Mouse (Mus musculus) frontal cortex, adult (tissue): ENCODE measurements around the gene Rdh16f2.
"Not testable (repeated sequence)": the region's sequence is repeated elsewhere in the genome, so short reads cannot be mapped to it uniquely, and the experiment has no call there.

Source experiments
- ATAC-seq: cut with Nextera tagmentation; 2 replicates; pipeline ENCODE4 v1.9.2; 2017; ENCODE audit warnings: mild to moderate bottlenecking, moderate library complexity, mixed read lengths; ENCODE audit not compliant: low TSS enrichment

The Rdh16f2 gene

DNA sequence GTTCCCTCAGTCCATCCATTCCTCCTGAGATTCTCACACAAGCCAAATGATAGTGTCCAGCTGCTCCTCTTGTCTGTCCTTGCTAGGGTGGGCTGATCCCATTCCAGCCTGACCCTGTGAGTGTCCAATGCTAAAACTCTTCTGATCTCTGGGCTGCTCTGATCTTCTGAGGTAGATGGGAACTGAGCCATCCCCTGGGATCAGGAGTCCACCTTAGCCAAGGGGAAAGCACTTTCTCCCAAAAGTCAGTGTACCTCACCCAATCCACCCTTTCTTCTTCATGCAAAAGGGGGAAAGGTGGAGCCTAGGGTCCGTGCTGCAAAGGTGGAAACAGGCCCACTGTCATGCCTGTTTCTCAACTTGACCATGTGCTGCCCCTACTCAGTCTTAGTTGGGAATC is 25.2 kb downstream of the Rdh16f2 start:
- ATAC-seq, result no peak

DNA sequence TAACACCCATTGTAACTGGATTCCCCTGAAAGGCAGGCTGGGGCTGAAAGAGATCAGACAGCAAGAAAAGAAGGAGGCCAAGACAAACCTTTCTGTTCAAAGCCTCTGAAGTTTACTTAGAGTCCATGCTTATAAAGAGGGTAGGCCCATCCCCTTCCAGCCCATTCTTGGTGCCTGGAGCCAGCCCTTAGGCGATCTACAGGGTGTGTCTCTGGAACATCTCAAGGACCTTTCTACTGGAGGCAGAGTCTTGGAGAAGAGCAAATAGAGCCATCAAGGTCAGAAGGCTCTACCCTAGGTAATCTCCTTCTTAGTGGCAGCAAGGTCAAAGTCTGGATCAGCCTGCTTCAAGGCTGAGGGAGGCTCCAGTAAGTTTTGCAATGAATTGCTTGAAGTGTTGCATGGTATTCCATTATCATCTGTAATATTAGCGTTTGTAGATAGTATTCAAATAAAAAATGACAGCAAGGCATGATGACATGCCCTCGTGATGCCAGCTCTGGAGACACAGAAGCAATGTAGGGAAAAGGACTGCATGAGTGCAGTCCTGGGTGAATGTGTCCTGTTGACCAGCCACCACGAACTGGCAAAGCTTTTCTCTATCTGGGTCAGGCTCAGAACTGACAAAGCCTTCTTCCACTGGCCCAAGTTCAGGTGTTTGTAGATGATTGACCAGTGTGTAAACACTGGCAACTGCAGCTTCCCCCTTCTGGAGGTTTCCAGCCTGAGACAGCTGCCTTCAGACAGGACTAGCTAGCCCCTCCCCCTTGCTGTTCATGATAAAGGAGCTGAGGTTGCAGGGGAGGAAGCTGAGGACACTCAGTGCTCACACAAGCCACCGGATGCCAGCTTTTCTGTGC is 27.1 kb downstream of the Rdh16f2 start:
- not testable (repeated sequence) for ATAC-seq

DNA sequence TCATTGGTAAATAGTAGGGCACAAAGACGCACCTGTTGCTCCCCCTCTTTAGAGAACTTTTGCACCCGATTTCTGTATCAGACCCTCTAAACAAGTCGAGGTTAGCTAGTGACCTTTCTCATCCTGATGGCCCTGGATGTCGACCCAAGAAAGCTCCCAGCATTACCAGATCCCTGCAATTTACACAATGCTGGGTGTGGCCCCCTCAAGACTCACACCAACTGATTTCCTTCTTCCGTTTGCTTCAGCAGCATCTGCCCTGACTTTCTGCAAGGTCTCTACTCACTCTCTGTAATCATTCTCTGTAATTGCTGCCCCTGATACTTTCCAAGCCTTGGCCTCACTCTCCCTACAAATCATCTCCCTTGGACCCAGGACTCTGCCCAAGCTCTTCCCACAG is 30.4 kb downstream of the Rdh16f2 start:
- ATAC-seq, result no peak

DNA sequence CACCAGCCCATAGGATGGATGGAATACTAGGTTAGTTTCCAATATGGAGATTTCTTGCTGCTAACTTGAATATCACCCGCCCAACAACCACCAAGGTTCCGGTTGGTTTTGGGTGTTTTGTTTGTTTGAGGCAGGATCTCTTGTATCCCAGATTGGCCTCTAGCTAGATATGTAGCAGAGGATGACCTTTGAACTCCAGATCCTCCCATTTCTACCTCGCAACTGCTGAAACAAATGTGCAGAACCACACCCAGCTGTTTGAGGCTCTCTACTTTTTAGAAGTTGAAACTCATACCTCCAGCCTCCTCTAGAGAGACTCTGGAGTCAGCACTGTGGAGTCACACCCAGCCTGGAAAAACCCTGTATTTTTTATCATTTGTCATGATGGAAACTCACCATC is 31.2 kb downstream of the Rdh16f2 start:
- no peak for ATAC-seq

DNA sequence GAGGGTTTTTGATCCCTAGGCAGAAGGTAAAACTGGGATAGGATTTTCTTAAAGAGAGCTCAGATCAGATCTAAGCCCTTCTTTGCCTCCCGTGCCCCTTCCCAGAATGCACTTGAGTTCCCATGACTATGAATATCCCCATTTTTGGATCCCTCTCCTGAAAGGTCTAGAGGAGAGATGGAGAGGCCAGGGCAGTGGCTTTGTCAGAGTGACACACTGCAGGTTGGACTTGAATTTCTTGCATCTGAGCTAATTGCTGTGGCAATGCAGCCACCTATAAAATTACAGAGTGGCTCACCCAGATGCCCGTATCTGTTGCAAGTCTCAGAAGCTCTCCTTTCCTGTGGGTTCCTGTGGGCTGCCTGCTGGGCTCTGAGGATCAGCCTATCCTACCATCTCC is 31.9 kb downstream of the Rdh16f2 start, which contains the start of gene Sdr9c7:
Gene Sdr9c7 (plus strand): TSS at position 301 of the 400 bp plus-strand sequence.
- ATAC-seq, result no peak

DNA sequence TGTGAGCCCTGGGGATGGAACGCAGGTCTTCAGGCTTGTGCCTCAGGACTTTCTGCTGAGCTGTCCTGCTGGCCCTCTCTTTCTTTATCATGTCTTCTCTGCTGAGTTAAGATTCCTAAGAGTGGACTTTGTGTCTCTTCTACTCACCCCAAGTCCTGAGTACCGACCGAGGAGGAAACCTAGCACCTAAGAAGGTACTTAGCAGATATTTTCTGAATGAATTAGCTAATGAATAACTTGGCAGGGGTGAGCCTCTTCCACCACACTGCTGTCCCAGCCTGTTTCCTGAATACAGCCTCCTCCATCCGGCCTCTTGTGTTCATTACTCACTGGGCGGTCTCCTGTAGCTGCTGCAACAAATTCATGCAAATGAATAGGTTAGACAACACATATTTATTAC is 33.5 kb downstream of the Rdh16f2 start:
- no peak for ATAC-seq

DNA sequence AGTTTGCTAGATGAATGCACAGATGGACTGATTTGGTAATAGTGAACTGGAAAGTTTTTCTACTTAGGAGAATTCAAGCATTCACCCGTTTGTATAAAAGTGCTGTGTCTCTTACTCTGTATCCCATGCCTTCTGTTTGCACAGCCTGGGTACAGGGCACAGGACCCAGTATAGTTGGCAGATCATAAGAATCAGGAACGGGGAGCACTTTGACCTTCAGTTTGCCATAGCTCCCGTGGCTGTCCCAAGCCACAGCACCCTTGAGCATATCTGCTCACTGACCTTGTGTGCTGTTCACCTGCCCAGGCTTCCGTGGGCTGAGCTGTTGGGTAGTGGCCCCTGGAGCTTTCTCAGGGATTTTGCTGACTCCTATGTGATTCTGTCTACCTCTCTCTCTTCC is 35.5 kb downstream of the Rdh16f2 start:
- ATAC-seq, result no peak

DNA sequence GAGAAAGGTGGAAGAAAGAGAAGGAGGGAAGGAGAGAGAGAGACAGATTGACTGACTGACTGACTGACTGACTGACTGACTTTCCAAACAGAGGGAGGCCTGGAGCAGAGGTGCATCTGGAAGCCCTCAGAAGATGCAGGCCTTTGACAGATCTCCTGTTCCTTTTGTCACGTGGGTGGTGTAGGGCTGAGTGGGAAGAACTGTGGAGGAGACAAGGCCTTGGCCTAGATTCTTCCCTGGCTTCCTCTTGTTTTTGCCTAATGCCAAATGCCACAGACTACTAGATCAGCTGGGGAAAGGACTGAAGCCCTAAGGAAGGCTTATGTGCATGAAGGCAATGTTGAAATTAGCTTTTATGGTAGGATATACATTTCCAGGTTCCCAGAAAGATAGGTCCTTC is 36.8 kb downstream of the Rdh16f2 start:
- ATAC-seq, result peak; percentile 47; the same call in 1 of the 2 replicates

DNA sequence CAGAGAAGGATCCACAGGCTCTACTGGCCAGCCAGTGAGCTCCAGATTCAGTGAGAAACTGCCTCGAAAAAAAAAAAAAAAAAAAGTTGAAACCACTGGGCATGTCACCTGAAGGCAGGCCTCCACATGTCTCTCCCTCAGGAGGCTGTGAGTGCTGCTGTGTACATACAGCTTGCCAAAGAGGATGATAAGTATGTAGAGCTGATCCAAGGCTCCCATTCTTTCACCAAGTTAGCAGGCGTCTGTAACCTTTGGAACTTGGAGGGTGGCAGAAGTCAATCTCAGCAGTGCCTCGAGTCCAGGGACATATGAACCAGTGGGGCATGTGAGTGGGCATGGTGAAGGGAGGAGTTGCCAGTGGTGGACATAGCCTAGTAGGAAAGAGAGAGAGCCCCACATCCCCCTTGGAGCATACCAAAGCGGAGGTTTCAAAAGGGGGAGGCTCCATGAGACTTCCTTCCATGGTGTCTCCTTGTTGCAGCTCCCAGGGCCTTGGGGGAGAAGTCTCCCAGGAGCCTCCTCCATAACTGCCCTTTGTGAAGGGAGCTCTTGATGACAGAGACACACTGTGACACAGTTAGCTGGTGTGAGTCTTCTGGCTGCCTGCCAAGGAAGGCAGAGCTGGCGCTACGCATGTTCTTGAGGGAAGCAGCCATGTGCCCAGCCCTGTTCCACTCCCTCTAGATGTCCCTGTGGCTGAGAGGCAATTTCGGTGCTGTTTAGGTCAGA is 38.6 kb downstream of the Rdh16f2 start:
- peak; percentile 57 for ATAC-seq

DNA sequence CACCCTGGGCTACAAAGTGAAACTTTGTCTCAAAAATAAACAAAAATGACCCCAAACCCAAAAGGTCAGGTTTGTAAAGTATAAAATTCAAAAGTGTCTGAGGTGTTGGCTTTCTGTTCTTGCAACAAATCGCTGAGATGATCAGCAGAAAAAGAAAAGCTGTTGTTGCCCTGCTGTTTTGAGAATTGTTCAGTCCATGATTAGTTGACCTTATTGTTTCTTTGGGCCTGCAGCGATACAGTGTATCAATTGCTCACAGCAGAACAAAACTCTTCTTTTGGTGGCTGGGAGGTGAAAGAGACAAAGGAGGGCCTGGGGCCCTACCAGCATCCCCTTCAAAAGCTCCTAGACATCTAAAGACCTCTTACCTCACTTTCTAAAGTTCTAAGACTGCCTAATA is 39.9 kb downstream of the Rdh16f2 start:
- ATAC-seq, result no peak

DNA sequence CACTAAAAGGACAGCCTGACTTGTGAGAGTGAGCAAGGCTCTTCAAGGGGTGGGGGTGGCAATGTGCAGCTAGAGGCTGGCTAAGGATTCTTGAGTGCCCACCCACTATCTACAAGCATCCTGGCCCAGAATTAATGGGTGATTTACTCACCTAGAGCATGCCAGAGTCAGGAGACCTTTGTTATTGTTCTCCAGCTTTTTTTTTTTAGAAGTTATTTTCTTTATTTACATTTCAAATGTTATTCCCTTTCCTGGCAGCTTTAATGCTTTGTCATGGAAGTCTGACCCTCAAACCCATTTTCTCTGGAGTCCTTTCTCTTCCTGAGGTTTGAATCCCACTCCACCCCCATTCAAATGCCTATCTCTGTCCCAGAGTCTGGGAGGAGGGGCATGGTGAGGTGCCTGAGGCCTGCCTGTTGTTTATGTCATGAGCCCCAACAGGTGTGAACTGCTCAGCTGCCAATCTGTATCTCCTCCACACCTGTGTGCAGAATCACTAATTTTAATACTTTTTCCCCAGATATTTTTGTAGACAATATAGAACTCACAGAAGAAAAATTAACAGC is 41.2 kb downstream of the Rdh16f2 start:
- no peak for ATAC-seq

DNA sequence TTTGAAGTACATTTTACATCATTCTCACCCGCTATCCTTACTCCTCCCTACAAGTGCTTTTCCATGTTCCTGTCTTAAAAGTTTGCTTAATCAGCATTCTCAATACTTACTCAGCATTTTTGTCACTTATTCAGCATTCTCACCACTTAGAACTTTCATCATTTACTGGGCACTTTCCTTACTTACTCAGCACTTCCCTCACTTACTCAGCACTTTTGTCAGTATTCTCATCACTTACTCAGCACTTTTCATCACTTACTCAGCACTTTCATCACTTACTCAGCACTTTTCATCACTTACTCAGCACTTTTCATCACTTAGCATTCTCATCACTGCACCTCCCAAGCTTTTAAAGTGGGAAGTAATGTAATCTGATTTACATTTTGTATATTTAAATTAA is 49.3 kb downstream of the Rdh16f2 start:
- ATAC-seq, result no peak

DNA sequence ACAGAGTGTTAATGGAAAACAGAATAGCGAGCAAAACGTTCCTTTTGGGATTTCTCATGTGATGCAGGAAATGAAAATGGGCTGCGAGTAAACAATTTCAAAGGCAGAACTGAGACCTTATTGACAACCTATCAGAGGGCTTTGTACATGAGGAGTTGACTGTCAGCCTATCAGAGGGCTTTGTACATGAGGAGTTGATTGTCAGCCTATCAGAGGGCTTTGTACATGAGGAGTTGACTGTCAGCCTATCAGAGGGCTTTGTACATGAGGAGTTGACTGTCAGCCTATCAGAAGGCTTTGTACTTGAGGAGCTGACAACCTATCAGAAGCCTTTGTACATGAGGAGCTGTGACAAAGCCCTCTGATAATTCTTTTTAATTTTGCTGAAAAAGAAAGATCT is 50.9 kb downstream of the Rdh16f2 start:
- not testable (repeated sequence) for ATAC-seq

DNA sequence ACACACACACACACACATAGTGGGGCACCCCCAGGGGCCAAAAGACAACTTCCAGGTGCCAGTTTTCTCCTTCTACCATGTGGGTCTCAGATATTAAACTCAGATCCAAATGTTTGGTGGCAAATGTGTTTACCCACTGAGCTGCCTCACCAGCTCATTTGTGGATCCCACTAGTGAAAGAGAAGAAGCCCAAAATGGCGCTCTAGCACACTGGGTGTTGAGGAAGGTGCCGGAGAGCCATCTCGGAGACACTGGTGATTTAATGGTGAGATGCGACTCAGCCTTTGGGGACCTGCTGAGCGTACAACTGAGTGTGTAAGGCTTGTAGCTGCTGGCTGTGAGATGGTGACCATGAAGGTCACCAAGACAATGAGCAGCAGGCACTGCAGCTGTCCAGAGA is 51.4 kb downstream of the Rdh16f2 start:
- ATAC-seq, result no peak

DNA sequence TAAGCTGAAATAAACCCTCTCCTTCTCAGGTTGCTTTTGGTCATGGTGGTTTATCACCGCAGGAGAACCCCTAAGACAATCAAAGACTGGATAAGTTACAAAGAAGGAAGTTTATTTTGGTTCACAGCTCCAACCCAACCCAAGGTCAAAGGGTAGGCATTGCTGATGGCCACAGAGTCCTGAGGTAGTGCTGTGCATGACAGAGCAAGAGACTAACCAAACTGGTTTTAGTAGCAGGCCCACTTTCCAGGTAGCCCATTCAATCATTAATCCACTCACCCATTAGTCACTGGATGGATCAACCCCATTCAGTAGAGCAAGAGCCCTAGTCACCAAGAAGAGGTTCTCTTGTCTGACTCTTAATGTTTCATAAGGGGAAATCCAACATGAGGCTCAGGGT is 56.0 kb downstream of the Rdh16f2 start:
- no peak for ATAC-seq

DNA sequence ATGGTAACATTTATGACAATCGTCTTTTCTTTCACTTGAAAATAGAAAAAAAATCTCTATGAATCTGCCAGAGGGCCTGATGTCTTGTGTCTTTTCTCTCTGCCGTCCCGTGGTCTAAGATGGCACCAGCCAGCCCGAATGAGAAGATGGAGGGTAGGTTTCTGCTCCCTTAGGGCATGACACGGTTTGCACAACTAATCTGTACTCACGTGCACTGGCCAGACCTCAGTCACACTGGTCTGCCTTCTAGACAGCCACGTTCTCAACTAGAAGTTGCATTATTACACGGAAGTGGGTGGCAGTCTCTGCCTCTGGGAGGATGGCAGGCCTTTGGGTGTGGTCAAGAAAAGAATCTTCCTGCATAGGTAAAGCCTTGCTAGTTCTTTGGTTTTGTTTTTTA is 56.8 kb downstream of the Rdh16f2 start:
- ATAC-seq, result no peak

DNA sequence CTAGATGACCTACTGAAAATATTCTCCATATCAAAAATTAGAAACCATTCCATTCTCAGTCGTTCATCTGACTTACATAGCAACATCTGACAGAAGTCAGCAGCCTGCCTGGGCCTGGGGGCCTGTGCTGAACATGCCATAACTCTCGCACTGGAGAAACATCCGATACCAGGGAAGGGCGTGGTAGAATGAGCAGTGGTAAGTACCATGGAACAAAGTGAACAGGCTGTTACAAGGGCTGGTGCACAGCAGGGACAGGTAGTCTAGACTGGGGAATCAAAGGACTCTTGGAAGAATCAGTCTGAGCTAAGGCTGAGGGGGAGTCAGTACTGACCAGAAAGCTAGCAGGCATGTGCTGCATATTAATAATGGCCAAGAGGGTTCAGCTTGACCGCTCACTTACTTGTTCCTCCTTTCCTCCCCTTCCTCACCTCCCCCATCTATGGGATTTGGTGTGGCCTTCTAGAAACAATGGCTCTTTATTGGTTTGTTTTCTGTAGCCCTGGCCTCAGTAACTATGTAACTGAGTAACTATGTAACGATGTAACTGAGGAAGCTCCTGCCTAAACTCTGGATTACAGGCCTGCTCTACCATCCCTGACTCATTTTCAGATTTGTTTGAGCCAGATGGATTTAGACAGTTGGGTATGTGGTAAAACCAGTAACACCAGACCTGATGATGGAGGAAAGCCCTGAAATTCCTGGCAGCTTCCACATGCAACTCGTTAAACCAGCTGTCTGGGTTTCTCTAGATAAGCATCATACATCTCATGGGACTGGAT is 58.5 kb downstream of the Rdh16f2 start:
- peak; percentile 31; the same call in 1 of the 2 replicates for ATAC-seq
